Mouse (Mus musculus) CH12.LX (cell line): ENCODE measurements around the gene Itgb2l.

Experiments used
- KAT2A ChIP-seq: IDR thresholded peaks from 2 replicates; pipeline ENCODE4 v1.6.1; 2012; ENCODE audit warnings: low read length, improper control_type of control experiment, inconsistent platforms; ENCODE audit not compliant: insufficient replicate concordance
- NELFE ChIP-seq: IDR thresholded peaks from 2 replicates; pipeline ENCODE4 v1.6.1; 2011; ENCODE audit warnings: low read depth, low read length, improper control_type of control experiment

GRCm38 (mm10) chr16:96378111-96378510 is 65.3 kb downstream of the Itgb2l start:
- TF ChIP-seq NELFE (no peak), KAT2A (no peak)
